Mouse (Mus musculus): ENCODE measurements around the gene Ets1.

DNA sequence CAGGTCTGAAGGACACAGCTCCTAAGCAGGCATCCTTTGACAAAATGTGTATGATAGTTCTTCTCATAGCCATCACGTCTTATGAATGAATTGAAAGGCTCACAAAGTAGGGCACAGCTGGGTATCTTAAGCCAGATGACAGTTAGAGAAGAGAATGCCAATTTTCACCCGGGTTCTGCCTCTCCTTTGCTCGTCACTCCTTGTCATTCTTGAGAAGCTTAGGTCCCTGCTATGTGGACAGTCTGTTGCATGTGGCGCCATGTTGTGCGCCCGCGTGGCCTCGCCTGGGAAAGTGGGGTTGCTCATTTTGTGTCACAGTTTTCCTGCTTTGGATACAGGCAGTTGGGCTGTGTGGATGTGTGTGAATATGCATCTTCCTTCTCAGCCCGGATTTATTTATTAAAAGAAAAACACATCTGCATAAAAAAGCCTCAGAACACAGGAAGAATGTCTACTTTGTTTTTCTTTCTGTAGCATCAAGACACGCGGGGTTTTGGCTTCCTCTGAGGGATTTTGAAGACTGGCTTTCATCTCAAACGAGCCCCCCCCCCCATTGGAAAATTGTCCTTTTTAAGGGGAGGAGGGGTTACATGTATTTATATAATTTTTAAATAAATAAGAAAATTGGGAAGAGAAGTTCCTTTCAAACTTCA is 81.4 kb downstream of the Ets1 start:
- TF ChIP-seq CTCF (IDR thresholded peaks at IDR 0.05; ENCODE audit: borderline replicate concordance, insufficient read depth, low read length) (no peak), POLR2A (IDR thresholded peaks at IDR 0.05; ENCODE audit: low read depth, low read length) (no peak)
